Mouse (Mus musculus): ENCODE results near the gene Kiz. TPM values are rescaled to one million over a fixed set of nuclear protein-coding genes. Genes with fewer than 3 reads are reported as not detected.

The Kiz gene
- total and polyA plus RNA-seq, 2 experiments from 2014 or later, result 14.2 to 18.0 TPM

DNA sequence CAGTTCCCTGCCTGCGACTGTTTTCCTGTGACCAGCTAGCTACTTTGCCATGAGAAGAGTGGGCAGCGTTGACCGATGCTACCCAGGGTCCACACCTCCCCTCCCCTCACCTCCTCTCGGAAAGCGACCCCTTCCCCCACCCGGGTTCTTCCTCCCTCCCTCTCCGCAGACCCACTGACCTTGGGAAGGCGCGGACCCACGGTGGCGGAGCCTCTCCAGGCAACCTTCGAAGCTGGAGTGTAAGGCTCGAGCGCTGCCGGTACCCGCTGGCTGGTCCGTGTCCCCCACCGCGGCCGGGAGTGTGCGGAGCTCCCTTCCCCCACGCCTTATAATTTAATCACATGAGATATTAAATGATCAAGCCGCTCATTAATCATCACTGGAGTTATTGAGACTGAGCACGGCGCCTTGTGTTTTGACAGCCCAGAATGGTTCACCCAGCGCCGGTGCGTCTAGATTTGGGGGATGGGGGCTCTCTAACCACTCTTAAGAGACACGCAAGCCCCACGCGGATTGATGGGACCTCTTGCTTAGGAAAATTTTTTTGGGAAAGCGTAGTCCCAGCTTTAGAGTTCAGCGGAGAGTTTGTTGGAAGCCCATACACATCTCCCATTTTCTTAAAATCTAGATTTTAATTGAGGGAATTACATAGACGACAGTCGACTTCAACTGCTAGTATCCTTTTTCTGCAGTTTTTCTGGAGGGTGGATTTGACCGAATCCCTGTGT is 16.2 kb upstream of the Kiz start:
- Histone ChIP-seq H3K9ac (replicated peaks; ENCODE audit: low read length, poor library complexity, severe bottlenecking) (peak overlapping the region; percentile 55), H3K9me3 (ENCODE audit: low read length) (no peaks in the 10 kb centered on the region), H3K27ac (ENCODE audit: low read depth, low read length) (peak overlapping the region; percentile 84), H3K4me2 (ENCODE audit: low read depth, low read length, poor library complexity, severe bottlenecking) (peak overlapping the region; percentile 43), H3K4me1 (ENCODE audit: insufficient read depth, low read length) (no peaks in the 10 kb centered on the region), H3K27me3 (ENCODE audit: insufficient read depth, low read length) (peaks cover 39% of the 10 kb centered on the region), H3K36me3 (ENCODE audit: insufficient read depth, low read length) (no peaks in the 10 kb centered on the region), H3K4me3 (ENCODE audit: low read depth, low read length) (peak overlapping the region; percentile 27)
- WGBS, result 3% methylated on average over 36 of the region's 36 CpGs
- TF ChIP-seq CTCF (IDR thresholded peaks at IDR 0.05), result no peak
- ATAC-seq (ENCODE audit: low FRiP score) (0 out of 2 replicates have a peak, but pooled peaks have one; percentile 15), DNase-seq (ENCODE audit: low spot score) (no peak)

GRCm38 (mm10) chr2:146847863-146848262 is 7.8 kb upstream of the Kiz start:
- TF ChIP-seq CTCF (IDR thresholded peaks at IDR 0.05), result no peak
- Histone ChIP-seq H3K9me3 (ENCODE audit: low read length) (no peaks in the 10 kb centered on the region), H3K4me1 (ENCODE audit: insufficient read depth, low read length) (no peaks in the 10 kb centered on the region), H3K4me2 (ENCODE audit: low read depth, low read length, poor library complexity, severe bottlenecking) (no peak overlapping the region), H3K27me3 (ENCODE audit: insufficient read depth, low read length) (0 out of 2 replicates have a peak, but pooled peaks cover 8% of the 10 kb centered on the region), H3K9ac (replicated peaks; ENCODE audit: low read length, poor library complexity, severe bottlenecking) (no peak overlapping the region), H3K4me3 (ENCODE audit: low read depth, low read length) (no peak overlapping the region), H3K27ac (ENCODE audit: low read depth, low read length) (no peak overlapping the region), H3K36me3 (ENCODE audit: insufficient read depth, low read length) (no peaks in the 10 kb centered on the region)
- DNase-seq (ENCODE audit: low spot score) (no peak), ATAC-seq (ENCODE audit: low FRiP score) (no peak)
- 90% methylated on average over 2 of the region's 2 CpGs for WGBS

DNA sequence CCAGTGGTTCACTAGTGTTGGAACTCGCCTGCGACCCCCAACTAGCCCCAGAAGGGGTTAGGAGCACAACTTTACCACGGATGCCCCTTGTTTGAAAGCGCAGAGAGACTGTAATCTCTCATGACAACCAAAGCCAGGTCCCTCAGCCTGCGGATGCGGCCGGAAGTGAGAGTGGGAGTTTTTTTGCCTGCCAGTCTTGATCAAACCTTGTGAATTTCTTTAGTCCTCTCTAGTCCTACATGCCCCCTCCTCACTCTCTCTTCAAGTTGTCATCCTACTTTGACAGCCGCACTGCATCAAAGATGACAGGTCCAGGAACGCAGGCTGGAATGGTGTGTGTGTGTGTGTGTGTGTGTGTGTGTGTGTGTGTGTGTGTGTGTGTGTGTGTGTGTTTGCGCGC is 456 bp downstream of the Kiz start:
- H3K27me3 ChIP-seq (ENCODE audit: insufficient read depth, low read length), result no peaks in the 10 kb centered on the region
- peak overlapping the region; percentile 57 for H3K9ac ChIP-seq (replicated peaks; ENCODE audit: low read length, poor library complexity, severe bottlenecking)
- DNase-seq (ENCODE audit: low spot score), result peak; percentile 54
- H3K4me3 ChIP-seq (ENCODE audit: low read depth, low read length), result peak overlapping the region; percentile 78
- no peak for TF ChIP-seq CTCF (IDR thresholded peaks at IDR 0.05)
- no peaks in the 10 kb centered on the region for H3K4me1 ChIP-seq (ENCODE audit: insufficient read depth, low read length)
- H3K4me2 ChIP-seq (ENCODE audit: low read depth, low read length, poor library complexity, severe bottlenecking), result peak overlapping the region; percentile 86
- peak; percentile 63 for ATAC-seq (ENCODE audit: low FRiP score)
- H3K36me3 ChIP-seq (ENCODE audit: insufficient read depth, low read length), result no peaks in the 10 kb centered on the region
- no peaks in the 10 kb centered on the region for H3K9me3 ChIP-seq (ENCODE audit: low read length)
- H3K27ac ChIP-seq (ENCODE audit: low read depth, low read length), result peak overlapping the region; percentile 68
- 3% methylated on average over 11 of the region's 11 CpGs for WGBS

DNA sequence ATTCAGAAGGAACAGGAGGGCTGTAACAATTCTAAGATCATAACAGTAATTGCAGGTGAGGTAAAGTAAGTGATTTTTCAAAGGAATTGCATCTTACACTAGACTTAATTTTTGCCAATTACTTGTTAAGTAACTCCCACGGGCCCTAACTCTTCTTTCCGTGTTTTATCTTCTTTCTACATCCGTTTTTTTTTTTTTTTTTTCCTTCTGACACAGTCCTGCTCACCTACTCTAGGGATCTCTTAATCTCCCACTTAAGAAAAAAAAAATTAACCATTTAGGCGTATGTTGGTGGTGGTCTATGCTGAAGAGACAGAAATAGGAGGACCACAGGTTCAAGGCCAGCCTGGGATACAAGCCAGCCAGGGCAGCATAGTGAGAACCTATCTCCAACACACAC is 1.2 kb downstream of the Kiz start:
- TF ChIP-seq CTCF (IDR thresholded peaks at IDR 0.05), result no peak
- Histone ChIP-seq H3K27ac (ENCODE audit: low read depth, low read length) (no peak overlapping the region), H3K36me3 (ENCODE audit: insufficient read depth, low read length) (no peaks in the 10 kb centered on the region), H3K4me2 (ENCODE audit: low read depth, low read length, poor library complexity, severe bottlenecking) (no peak overlapping the region), H3K27me3 (ENCODE audit: insufficient read depth, low read length) (no peaks in the 10 kb centered on the region), H3K4me1 (ENCODE audit: insufficient read depth, low read length) (no peaks in the 10 kb centered on the region), H3K4me3 (ENCODE audit: low read depth, low read length) (no peak overlapping the region), H3K9ac (replicated peaks; ENCODE audit: low read length, poor library complexity, severe bottlenecking) (no peak overlapping the region), H3K9me3 (ENCODE audit: low read length) (no peaks in the 10 kb centered on the region)
- DNase-seq (ENCODE audit: low spot score) (no peak), ATAC-seq (ENCODE audit: low FRiP score) (no peak)
- WGBS, result 59% methylated on average over 4 of the region's 4 CpGs

DNA sequence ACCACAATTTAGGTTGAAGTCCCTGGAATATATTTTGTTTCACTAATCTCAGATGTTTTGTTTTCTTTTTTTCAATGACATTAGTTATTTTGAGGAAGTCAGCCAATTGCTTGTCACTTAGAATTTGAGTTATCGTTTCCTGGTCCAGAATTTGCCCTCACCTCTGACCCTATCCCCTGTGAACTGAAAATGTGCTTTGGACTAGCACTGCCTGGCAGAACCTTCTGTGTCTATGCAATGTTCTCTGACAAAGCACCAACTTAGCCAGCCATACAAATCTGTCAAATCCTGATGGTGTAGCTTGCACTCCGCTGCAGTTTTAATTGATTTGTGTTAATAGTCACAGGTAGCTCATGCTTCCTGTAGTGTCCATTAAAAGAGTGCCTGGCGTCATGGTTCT is 10.1 kb downstream of the Kiz start:
- Histone ChIP-seq H3K27ac (ENCODE audit: low read depth, low read length) (no peak overlapping the region), H3K4me3 (ENCODE audit: low read depth, low read length) (no peak overlapping the region), H3K36me3 (ENCODE audit: insufficient read depth, low read length) (no peaks in the 10 kb centered on the region), H3K9ac (replicated peaks; ENCODE audit: low read length, poor library complexity, severe bottlenecking) (no peak overlapping the region), H3K4me1 (ENCODE audit: insufficient read depth, low read length) (no peaks in the 10 kb centered on the region), H3K9me3 (ENCODE audit: low read length) (no peaks in the 10 kb centered on the region), H3K27me3 (ENCODE audit: insufficient read depth, low read length) (no peaks in the 10 kb centered on the region), H3K4me2 (ENCODE audit: low read depth, low read length, poor library complexity, severe bottlenecking) (no peak overlapping the region)
- no peak for TF ChIP-seq CTCF (IDR thresholded peaks at IDR 0.05)
- DNase-seq (ENCODE audit: low spot score), result no peak
- WGBS, result 80% methylated on average over 3 of the region's 3 CpGs
- ATAC-seq (ENCODE audit: low FRiP score), result no peak
